Mouse (Mus musculus) small intestine, adult 2 months (tissue): ENCODE measurements around the gene Abcb4.

Experiments used
- CTCF ChIP-seq: fragments of 200-500 bp; IDR thresholded peaks from 2 replicates; pipeline ENCODE4 v1.5.1; 2012; ENCODE audit warnings: low read depth, mild to moderate bottlenecking, control low read depth, inconsistent platforms, low read length, moderate library complexity, mixed read lengths; ENCODE audit not compliant: insufficient replicate concordance, insufficient read length; ENCODE audit errors: extremely low read depth
- POLR2A ChIP-seq: fragments of 200-500 bp; IDR thresholded peaks from 2 replicates; pipeline ENCODE4 v1.6.1; 2012; ENCODE audit warnings: low read depth, mild to moderate bottlenecking, control low read depth, inconsistent platforms, low read length, moderate library complexity

GRCm38 (mm10) chr5:8866366-8866765 is 27.2 kb upstream of the Abcb4 start:
- TF ChIP-seq CTCF (no peak), POLR2A (no peak)
